Mouse (Mus musculus): ENCODE measurements around the gene Klf1. TPM values are rescaled to one million over a fixed set of nuclear protein-coding genes. Genes with fewer than 3 reads are reported as not detected.

The Klf1 gene
- polyA plus RNA-seq, 1 experiment from 2014 or later = 5.4 TPM

DNA sequence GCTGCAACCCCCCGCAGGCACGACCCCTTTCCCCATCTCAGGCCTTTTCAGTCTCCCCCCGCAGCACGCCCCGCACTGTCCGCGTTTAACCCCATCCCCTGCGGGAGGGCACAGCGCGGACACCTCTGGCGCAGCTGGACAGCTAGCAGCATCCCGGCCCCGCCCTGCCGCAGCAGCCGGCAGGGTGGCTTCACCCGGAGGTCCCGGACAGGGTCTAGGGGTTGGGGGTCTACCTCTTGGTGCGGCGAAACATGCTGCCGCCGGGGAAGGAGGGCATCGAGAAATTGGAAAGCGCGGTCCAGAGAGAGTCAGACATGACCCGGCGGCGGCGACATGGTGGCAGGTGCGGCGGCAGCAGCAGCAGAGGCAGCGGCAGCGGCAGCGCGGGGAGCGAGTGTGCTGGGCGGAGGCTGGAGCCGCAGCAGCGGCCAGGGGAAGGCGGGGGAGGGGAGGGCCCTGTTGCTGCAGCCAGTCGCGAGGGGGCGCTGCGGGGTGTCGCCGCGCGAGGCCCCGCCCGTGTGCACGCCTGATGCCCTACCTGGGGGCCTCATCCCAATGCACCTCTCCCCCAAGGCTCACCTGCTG, 35.3 kb downstream of the Klf1 start, which contains the start of gene Mast1:
Gene Mast1, minus strand, starts transcription at position 398 of the 585 bp plus-strand sequence.
- no peak within 1 kb of the TSS for H3K27ac ChIP-seq
- no peak for ATAC-seq (ENCODE audit: insufficient number of reproducible peaks, insufficient read depth, low FRiP score, low TSS enrichment)
- H3K9ac ChIP-seq = peak within 1 kb of the TSS; percentile 41
- peaks cover 68% of the 10 kb centered on the region for H3K27me3 ChIP-seq
- H3K4me1 ChIP-seq = peaks cover 16% of the 10 kb centered on the region
- no peaks in the 10 kb centered on the region for H3K36me3 ChIP-seq
- peak within 1 kb of the TSS; percentile 44 for H3K4me3 ChIP-seq
- H3K4me2 ChIP-seq (replicated peaks) = peak within 1 kb of the TSS; percentile 74
- under 1% methylated on average over 46 of the region's 50 CpGs for WGBS
- H3K9me3 ChIP-seq = no peaks in the 10 kb centered on the region

DNA sequence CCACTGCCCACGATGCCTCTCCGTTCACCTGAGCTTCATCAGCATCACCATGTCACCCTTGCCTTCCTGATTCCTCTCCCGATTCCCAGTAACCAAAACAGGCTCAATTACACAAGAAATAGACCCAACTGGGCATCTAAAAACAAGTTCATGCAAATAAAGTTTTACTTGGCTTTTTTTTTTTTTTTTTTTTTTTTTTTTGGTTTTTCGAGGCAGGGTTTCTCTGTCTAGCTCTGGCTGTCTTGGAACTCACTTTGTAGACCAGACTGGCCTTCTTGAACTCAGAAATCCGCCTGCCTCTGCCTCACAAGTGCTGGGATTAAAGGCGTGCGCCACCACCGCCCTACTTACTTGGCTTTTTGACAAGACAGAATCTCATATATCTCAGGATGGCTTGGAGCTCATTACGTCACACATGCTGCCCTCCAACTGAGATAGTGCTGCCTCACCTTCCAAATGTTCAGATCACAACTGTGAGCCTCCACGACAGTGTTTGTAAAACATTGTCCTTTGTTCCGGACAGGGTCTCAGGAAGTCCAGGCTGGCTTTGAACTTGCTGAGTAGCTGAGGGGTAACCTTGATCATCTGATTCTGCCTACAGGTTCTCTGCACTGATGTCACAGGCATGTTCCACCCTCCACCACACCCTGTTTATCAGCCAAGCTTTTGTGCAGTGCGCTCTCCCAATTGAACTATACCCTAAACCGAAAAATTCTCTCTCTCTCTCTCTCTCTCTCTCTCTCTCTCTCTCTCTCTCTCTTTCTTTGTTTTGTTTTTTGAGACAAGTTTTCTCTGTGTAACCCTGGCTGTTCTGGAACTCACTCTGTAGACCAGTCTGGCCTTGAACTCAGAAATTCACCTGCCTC, 36.1 kb downstream of the Klf1 start:
- Histone ChIP-seq H3K9ac (no peak overlapping the region), H3K4me2 (replicated peaks) (peak overlapping the region; percentile 74; the same call in 1 of the 2 replicates), H3K36me3 (no peaks in the 10 kb centered on the region), H3K9me3 (no peaks in the 10 kb centered on the region), H3K27ac (no peak overlapping the region), H3K4me3 (no peak overlapping the region; the same call in 1 of the 2 replicates), H3K27me3 (peaks cover 69% of the 10 kb centered on the region), H3K4me1 (peaks cover 16% of the 10 kb centered on the region)
- no peak for ATAC-seq (ENCODE audit: insufficient number of reproducible peaks, insufficient read depth, low FRiP score, low TSS enrichment)
- WGBS = 63% methylated on average over 13 of the region's 13 CpGs

DNA sequence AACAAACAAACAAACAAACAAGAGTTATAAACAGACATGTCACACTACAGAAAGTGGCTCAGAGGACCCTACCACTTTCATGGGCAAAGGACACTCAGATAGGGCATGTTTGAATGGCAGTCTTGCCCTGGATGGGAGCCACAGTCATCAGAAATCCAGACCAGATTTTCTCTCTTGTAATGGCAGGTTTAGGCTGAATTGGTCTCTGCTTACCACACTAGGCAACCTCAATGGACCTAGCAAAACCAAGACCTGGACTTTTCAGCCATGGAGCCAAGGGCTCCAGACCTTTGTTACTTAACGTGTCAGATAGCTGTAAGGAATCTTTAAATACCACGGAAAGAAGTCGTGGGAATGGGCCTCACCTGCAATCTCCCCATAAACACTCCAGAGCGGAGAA, 42.0 kb downstream of the Klf1 start:
- Histone ChIP-seq H3K9me3 (no peaks in the 10 kb centered on the region), H3K27me3 (peaks cover 71% of the 10 kb centered on the region), H3K36me3 (no peaks in the 10 kb centered on the region), H3K4me3 (no peak overlapping the region), H3K9ac (no peak overlapping the region), H3K4me1 (peaks cover 16% of the 10 kb centered on the region), H3K27ac (no peak overlapping the region), H3K4me2 (replicated peaks) (no peak overlapping the region)
- ATAC-seq (ENCODE audit: insufficient number of reproducible peaks, insufficient read depth, low FRiP score, low TSS enrichment) = no peak
- 18% methylated on average over 4 of the region's 4 CpGs for WGBS

DNA sequence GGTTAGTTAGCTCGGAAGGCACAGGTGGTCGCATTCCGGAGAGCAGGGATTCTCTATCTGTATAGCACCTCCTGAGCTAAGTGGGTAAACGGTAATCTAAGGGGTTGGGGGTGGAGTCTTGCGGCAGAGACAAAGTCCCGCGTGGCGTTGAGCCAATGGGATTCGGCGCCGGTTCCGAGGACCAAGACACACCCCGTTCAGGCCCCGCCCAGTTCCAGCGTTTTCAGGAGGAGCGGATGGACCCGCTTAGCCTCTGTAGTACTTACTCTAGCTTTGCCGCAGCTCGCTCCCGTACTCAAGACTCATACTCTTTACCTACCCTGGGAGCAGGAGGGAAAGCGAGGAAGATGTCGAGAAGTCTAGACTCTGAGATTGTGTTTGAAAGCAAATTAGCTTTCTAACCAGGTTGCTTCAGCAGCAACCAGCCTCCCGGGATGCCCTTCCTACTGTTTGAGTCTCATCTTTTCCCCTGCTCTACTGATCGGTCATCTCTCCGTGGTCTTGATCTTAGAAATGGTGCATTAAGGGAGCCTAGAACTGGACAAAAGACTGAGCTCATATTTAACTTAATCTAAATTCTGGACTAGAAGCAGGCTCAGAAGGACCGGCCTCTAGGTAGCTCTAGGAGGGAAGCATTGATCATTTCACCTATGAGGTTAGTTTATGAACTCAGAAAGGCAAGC, 42.9 kb downstream of the Klf1 start:
- 3% methylated on average over 26 of the region's 26 CpGs for WGBS
- H3K4me2 ChIP-seq (replicated peaks) = peak overlapping the region; percentile 15; the same call in 1 of the 2 replicates
- no peaks in the 10 kb centered on the region for H3K36me3 ChIP-seq
- peak overlapping the region; percentile 13; the same call in 1 of the 2 replicates for H3K4me3 ChIP-seq
- peaks cover 74% of the 10 kb centered on the region for H3K27me3 ChIP-seq
- no peak overlapping the region for H3K9ac ChIP-seq
- no peak overlapping the region for H3K27ac ChIP-seq
- H3K4me1 ChIP-seq = peaks cover 16% of the 10 kb centered on the region
- H3K9me3 ChIP-seq = no peaks in the 10 kb centered on the region
- no peak for ATAC-seq (ENCODE audit: insufficient number of reproducible peaks, insufficient read depth, low FRiP score, low TSS enrichment)

DNA sequence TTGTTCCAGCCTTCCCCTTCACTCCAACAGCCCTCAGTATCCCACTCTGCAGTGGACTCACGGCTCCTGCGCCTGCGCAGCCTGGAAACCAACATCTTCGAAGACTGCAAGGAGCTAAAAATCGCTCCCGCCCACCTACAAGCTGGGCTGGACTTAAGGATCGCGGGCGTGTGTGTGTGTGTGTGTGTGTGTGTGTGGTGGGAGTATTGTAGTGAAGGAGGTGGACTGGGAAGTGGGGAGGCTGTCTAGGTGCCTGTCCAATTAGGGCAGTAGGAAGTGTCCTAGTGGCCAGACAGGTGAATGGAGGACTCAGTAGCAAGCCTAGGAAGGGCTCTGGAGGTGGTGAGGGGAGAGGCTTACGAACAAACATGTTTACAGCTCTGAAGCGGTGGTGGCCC, 43.5 kb downstream of the Klf1 start:
- peak overlapping the region; percentile 86 for H3K4me2 ChIP-seq (replicated peaks)
- H3K4me1 ChIP-seq = peaks cover 16% of the 10 kb centered on the region
- H3K9ac ChIP-seq = no peak overlapping the region
- H3K27ac ChIP-seq = no peak overlapping the region
- ATAC-seq (ENCODE audit: insufficient number of reproducible peaks, insufficient read depth, low FRiP score, low TSS enrichment) = no peak
- H3K36me3 ChIP-seq = no peaks in the 10 kb centered on the region
- WGBS = 2% methylated on average over 11 of the region's 11 CpGs
- peaks cover 79% of the 10 kb centered on the region for H3K27me3 ChIP-seq
- no peaks in the 10 kb centered on the region for H3K9me3 ChIP-seq
- H3K4me3 ChIP-seq = peak overlapping the region; percentile 46

DNA sequence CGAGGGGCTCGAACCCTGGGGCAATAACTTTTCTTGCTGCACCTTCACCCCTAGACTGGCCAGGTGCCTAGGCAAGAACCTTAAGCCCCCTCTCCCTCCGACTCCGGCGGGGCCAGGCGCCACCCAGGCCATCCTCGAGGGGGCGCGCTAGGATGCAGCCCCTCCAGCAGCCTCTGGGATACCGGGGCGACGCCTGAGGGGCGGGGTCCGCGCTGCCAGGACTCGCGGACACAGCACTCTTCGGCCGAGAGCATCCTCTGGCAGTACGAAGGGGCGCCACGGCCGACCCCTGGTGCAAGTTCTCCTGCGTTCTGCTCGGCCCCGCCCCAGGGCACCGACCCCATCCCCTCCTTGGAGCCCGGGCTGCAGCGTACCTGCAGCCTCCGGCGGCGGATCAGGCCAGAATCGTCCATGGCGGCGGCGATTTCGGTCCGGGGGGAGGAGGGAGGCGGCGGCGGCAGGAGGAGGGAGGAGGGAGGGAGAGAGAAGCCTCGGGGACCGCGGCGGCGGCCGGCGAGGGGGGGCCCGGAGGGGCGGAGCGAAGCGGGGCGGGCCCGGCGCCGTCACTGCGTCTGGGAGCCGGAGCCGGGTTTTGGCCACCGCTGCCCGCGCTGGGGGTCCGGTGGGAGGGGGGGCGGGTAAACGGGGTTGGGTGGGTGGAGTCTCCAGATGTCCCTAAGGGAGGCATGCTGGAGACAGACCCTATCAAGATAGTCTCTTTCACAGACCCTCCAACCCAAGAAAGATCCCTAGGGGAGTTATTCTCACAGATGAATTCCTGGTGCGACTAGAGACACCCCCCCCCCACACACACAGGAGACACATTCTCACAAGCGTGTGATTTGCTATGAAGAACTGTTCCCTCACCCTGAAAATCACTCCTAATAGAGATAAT, 44.2 kb downstream of the Klf1 start:
- WGBS = 2% methylated on average over 51 of the region's 67 CpGs
- no peaks in the 10 kb centered on the region for H3K9me3 ChIP-seq
- H3K27ac ChIP-seq = no peak overlapping the region
- H3K4me2 ChIP-seq (replicated peaks) = peak overlapping the region; percentile 86
- peaks cover 79% of the 10 kb centered on the region for H3K27me3 ChIP-seq
- ATAC-seq (ENCODE audit: insufficient number of reproducible peaks, insufficient read depth, low FRiP score, low TSS enrichment) = 0 out of 2 replicates have a peak, but pooled peaks have one; percentile 25
- H3K36me3 ChIP-seq = no peaks in the 10 kb centered on the region
- H3K9ac ChIP-seq = peak overlapping the region; percentile 48
- peak overlapping the region; percentile 46 for H3K4me3 ChIP-seq
- peaks cover 16% of the 10 kb centered on the region for H3K4me1 ChIP-seq

DNA sequence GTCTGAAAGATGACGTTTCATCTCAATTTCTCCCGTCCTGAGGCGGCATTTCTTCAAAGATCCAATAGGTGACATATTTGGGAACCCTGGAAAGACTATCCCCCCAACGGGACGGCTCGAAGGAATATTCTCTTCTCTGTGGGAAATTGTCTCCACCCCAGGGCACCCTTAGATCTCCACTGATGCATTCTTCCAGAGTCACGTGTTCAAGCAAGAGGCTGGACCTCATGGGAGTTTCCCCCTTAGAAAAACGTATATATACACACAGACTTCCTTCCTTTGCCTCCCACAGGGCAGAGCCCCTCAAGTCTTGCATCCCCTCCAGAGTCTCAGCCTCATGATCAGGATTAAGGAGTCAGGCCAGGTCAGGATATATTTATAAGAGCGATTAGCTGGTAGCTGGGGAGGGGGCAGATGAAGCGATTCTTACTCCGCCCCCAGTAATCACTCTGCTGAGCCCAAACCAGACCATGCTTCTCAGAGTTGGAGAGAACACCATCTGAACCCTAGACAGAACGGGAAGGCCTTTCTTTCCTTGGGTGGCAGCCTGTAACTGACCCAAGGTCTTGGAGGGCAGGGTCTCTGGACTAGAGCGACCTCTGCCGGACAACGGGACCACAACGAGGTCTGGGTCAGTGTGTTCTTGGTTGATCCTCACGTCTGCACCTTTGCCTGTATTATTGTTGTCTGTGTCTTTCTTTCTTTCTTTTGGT, 45.0 kb downstream of the Klf1 start, which contains the start of gene Rtbdn:
Gene Rtbdn, plus strand, starts transcription at position 464 of the 713 bp plus-strand sequence.
- H3K4me2 ChIP-seq (replicated peaks) = peak within 1 kb of the TSS; percentile 86
- H3K4me3 ChIP-seq = peak within 1 kb of the TSS; percentile 46
- ATAC-seq (ENCODE audit: insufficient number of reproducible peaks, insufficient read depth, low FRiP score, low TSS enrichment) = 0 out of 2 replicates have a peak, but pooled peaks have one; percentile 16
- no peaks in the 10 kb centered on the region for H3K9me3 ChIP-seq
- H3K36me3 ChIP-seq = no peaks in the 10 kb centered on the region
- H3K4me1 ChIP-seq = peaks cover 16% of the 10 kb centered on the region
- WGBS = 9% methylated on average over 17 of the region's 17 CpGs
- peak within 1 kb of the TSS; percentile 48 for H3K9ac ChIP-seq
- no peak within 1 kb of the TSS for H3K27ac ChIP-seq
- peaks cover 81% of the 10 kb centered on the region for H3K27me3 ChIP-seq

DNA sequence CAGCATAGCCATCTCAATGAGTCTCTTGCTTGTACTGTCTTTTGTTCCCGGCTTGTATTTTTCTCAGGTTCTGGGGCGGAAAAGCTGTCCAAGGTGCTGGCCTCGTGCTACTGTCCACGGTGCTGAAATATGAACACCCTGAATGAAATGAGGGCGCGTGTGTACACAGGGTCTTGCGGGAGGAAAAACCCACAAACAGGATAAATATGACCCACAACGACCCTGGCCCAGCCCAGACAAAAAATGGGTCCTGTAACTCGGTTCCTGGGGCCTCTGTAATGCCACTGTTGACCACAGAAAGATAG, 45.5 kb downstream of the Klf1 start:
- WGBS = 17% methylated on average over 9 of the region's 9 CpGs
- Histone ChIP-seq H3K4me2 (replicated peaks) (no peak overlapping the region), H3K27ac (no peak overlapping the region), H3K36me3 (no peaks in the 10 kb centered on the region), H3K4me3 (no peak overlapping the region), H3K9ac (no peak overlapping the region), H3K4me1 (peaks cover 16% of the 10 kb centered on the region), H3K27me3 (peaks cover 86% of the 10 kb centered on the region), H3K9me3 (no peaks in the 10 kb centered on the region)
- ATAC-seq (ENCODE audit: insufficient number of reproducible peaks, insufficient read depth, low FRiP score, low TSS enrichment) = 0 out of 2 replicates have a peak, but pooled peaks have one; percentile 2

DNA sequence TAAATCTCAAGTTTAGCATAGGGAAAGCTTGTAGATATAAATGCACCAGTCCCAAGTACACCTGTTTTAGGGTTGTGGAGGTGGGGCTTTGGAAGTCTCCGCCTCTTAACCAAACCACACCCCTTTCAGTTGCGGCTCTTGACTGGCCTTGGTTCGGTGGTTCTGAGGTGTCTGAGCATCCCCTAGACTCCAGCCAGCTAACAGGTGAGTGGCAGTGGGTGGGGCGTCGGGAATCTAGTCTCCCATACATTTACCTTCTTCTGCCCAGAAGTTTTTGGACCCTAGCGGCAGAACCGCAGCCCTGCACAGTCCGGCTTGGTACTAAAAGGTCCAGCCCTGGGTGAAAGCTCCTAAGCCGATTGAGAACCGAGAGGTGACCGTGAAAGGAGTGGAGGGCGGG, 48.0 kb downstream of the Klf1 start:
- no peaks in the 10 kb centered on the region for H3K9me3 ChIP-seq
- no peaks in the 10 kb centered on the region for H3K36me3 ChIP-seq
- H3K4me2 ChIP-seq (replicated peaks) = no peak overlapping the region
- 21% methylated on average over 12 of the region's 12 CpGs for WGBS
- H3K9ac ChIP-seq = no peak overlapping the region
- H3K4me1 ChIP-seq = peaks cover 10% of the 10 kb centered on the region
- peaks cover 82% of the 10 kb centered on the region for H3K27me3 ChIP-seq
- ATAC-seq (ENCODE audit: insufficient number of reproducible peaks, insufficient read depth, low FRiP score, low TSS enrichment) = no peak
- no peak overlapping the region for H3K4me3 ChIP-seq
- no peak overlapping the region for H3K27ac ChIP-seq

DNA sequence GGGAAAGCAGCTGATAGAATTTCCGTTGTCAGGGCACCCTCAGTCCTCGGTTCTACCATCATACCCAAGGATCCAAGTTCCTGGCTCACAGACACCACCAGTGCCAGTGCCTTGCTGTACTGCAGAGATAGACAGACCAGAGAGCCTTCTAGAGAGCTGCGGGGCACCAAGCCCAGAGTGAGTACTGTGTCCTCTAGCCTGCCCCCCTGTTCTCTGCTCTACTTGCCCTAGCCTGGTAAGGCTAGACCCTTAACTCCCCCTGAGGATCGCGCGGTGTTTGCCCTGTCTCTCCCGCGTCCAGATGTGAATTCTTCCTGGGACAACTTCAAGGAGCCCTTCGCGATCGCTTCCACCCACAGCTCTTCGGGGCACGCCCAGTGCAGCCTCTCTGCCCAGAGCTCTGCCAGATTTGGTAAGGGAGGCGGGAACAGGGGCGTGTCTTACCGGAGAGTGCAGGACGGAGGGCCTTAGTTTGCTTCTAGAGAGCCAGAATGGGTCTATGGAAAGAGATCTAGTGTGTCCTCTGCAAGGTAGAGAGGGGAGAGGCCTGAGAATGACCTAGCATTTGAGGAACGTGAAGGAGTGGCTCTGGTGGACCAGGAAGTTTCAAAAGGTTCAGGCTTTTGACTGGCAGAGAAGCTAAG, 51.0 kb downstream of the Klf1 start:
- H3K4me1 ChIP-seq = no peaks in the 10 kb centered on the region
- 6% methylated on average over 18 of the region's 18 CpGs for WGBS
- peaks cover 11% of the 10 kb centered on the region; the same call in 1 of the 2 replicates for H3K36me3 ChIP-seq
- peaks cover 55% of the 10 kb centered on the region for H3K27me3 ChIP-seq
- no peak overlapping the region for H3K4me3 ChIP-seq
- no peak overlapping the region for H3K27ac ChIP-seq
- no peak for ATAC-seq (ENCODE audit: insufficient number of reproducible peaks, insufficient read depth, low FRiP score, low TSS enrichment)
- H3K9ac ChIP-seq = no peak overlapping the region
- no peaks in the 10 kb centered on the region for H3K9me3 ChIP-seq
- H3K4me2 ChIP-seq (replicated peaks) = no peak overlapping the region

Measured in embryonic facial prominence, embryonic 12.5 days (tissue).